Mouse (Mus musculus) spleen, embryonic (tissue): ENCODE measurements around the gene Olfr1104.

Experiments used
- CTCF ChIA-PET: fragments of 350-600 bp; sonication (Branson Sonifier 250); formaldehyde crosslinking; loops from one replicate; lab custom pipeline; 2022; lab: Charles Lee

Olfr1104 gene

DNA sequence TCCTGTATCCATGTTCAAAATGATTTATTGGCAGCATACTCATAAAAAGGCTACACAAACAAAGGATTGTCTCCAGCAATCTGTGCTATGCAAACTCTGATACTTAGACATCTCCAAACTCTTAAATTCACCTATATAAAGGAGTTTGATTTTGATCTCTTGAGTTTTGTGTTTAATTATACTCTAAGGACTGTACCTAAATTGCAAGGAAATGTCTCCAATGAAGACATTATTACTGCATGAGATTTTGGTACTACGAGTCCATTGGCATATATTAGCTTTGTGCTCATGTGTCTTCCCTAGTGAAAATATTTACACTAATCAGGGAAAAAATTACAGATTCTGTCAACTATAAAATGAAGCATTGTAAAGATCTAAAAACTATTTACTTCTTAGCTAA is at the start of gene Olfr1104:
Gene Olfr1104 (minus strand): TSS at position 101 of the 400 bp plus-strand sequence.
- CTCF ChIA-PET = no interaction called here

GRCm38 (mm10) chr2:87075717-87076116 is 48.8 kb upstream of the Olfr1104 start, which contains the start of gene Olfr1107:
Gene Olfr1107 (minus strand): TSS chr2:87075817.
- CTCF ChIA-PET = no interaction called here

DNA sequence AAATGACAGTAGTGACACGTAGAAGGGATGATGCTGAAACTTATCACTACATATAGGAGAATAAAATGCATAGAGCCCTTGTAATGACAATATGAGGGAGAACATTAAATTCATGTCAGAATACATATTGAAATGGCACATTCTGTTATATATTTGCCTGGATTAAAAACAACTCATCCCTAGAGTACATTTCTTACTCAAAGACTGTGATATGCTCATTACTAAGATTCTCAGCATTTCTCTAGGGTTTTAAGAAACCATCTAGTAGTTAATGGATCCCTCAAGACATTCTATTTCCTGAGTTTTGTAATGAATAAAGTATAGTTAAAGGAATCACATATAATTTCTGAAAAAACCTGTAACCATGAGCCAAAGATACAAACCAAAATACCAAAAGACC is 25.3 kb upstream of the Olfr1104 start, which contains the start of gene Olfr1106:
Gene Olfr1106 (minus strand): TSS at position 101 of the 400 bp plus-strand sequence.
- CTCF ChIA-PET = no interaction called here

DNA sequence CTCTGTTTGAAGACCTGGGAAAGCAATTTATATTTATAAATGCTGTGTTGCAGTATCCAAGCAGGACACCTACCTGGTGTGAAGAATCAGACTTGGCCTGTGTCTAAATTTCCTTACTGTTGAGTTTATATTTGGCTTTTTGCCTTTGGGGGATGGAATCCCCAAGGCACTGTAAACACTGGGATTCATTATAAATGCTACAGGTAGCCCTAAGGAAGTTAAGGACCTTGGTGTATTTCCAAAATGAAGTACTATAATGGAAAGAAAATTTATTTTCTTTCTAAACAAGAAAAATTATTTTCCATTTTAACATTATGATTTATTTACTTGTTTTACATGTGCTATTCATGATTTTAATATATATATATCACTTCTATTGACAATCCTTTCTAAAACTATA is 9.6 kb upstream of the Olfr1104 start, which contains the start of gene Olfr1105:
Gene Olfr1105 (minus strand): TSS at position 101 of the 400 bp plus-strand sequence.
- CTCF ChIA-PET = no interaction called here

- CTCF ChIA-PET = no interaction called here
Measured at GRCm38 (mm10) chr2:86998098-86998497, 28.8 kb downstream of the Olfr1104 start, which contains the start of gene Olfr1102. Gene Olfr1102 (plus strand): TSS chr2:86998398.

- CTCF ChIA-PET = no interaction called here
Measured at GRCm38 (mm10) chr2:86991121-86991520, 35.8 kb downstream of the Olfr1104 start, which contains the start of gene Olfr1101. Gene Olfr1101 (minus strand): TSS chr2:86991221.

DNA sequence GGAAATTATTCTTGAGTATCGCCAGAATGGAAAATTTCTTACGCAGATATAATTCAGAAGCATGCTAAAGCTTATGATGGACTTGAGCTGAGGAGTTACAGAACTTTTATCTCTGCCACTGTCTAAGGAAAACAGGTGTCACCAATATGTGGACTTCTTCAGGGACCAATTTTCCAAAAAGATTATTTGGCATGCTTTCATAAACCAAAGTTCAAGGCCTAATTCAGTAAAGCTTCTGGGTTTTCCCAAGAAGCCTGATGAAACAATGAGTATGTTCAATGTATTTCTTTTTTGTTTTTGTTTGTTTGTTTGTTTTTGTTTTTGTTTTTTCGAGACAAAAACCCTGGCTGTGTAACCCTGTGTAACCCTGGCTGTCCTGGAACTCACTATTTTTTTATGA is 47.0 kb downstream of the Olfr1104 start, which contains the start of gene Olfr1100:
Gene Olfr1100 (minus strand): TSS at position 101 of the 400 bp plus-strand sequence.
- CTCF ChIA-PET = no interaction called here
